Mouse (Mus musculus) layer of hippocampus, adult 9-11 months (tissue): ENCODE measurements around the gene Slc25a31.
A peak's percentile ranks its signal among the peaks of the same experiment; 100 is the strongest.

Experiments used
- DNase-seq: peaks from one replicate; pipeline ENCODE4 v3.0.0; 2022

The Slc25a31 gene

DNA sequence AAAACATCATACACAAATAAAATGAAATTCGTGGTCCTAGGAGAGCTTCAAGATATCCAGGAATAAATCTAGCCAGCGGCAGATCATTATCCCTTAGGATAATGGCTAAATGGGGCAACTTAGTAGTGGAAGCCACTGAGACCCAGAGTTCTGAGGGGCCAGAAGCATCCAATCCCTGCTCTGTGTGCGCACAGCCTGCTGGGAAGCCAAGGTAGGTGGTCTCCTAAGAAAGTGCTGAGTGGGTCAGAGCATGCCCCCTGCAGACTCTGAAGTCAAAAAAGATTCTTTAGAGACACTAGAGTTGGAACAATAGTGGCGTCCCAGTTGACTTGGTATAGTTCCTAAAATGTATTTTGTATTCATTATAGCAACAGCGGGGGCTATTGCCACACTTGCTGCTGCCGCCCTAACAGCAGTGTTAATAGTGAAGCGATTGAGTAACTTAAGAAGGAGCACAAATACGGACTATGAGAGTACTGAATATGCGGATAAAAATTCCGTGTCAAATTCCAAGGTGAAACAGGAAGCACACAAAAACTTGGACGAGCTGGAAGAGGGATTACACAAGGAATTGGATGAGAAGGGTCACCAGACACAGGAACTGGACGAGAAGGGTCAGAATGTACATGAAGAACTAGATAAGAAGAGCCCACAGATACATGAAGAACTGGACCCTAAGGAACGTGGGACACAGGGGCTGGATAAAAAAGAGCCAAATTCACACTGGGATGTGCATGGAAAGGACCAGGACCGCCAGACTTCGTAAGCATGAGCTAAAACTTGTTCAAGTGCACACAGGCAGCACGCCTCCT, 35.6 kb downstream of the Slc25a31 start, which contains the start of gene Hspa4l:
Hspa4l (plus strand) TSS at position 472 of the 812 bp plus-strand sequence.
- DNase-seq = no peak

DNA sequence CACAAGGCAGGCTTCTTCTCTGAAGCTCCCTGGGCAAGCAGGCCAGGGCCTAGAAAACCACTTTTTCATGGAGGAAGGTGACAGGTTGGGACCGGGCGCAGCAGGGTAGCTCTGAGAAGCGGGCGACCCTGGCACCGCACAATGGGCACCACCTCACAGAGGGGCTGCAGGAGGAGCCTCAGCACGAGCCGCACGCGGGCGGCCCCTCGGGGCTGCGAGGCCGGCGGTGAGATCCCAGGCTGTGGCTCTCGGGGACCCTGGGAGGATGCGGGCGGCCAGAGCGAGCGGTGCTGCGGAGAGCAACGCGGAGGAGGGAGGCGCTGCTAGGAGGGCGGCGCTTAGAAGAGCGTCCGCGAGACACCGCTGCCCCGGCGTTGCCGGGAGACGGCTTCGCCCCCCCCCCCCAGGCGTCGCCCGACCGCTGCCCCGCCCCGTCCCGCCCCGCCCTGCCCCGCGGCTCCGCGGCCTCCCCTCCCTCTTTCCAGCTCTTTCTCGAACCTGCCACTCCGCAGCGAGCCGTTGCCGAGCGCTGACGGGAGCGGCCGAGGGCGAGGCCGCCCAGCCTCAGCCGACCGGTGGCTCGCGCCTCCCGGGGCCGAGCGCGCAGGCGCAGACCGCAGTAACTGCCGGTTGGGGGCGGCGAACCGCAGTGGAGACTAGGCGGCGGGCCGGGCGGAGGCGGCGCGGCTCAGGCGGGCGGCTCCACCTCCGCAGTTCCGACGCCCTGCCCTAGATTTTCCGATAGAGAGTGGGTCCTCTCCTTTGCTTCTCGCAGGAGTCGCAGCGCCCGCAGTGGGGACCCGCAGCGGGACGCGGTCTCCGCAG, 36.4 kb downstream of the Slc25a31 start:
- DNase-seq = peak; percentile 91

DNA sequence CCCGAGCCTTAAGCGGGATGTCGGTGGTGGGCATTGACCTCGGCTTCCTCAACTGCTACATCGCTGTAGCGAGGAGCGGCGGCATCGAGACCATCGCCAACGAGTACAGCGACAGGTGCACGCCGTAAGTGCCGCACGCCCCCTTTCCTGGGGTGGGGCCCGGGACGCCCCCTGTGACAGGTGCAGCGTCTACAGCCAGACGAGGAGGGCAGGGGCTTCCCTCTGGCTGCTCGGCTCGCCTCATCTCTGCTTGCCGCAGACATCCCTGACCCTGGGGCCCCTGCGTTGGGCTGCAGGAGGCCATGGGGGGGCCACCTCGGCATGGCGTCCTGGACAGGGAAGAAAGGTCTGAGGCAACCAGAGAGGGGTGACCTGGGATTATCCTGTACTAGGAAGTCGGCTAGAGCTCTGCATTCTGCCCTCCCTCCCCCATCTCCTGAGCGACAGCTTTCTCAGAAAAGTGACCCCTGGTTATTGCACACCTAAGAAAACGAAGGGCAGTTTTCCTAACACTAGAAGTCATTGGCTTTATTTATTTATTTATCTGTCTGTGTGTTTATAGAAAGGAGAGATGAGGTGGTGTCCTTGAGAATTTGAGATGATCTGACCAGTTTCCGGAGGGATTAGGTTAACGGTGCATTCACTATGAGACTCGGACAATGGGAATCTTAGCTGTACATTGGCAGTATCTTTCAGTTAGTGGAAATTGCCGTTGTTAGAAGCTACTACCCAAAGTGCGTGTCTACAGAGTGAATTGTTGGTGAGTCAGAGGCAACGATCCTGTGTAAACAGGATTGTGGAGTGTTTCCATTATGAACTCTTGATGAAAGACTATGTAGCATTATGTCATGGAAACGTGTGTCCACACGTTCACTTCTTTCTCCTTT, 37.2 kb downstream of the Slc25a31 start:
- no peak for DNase-seq

DNA sequence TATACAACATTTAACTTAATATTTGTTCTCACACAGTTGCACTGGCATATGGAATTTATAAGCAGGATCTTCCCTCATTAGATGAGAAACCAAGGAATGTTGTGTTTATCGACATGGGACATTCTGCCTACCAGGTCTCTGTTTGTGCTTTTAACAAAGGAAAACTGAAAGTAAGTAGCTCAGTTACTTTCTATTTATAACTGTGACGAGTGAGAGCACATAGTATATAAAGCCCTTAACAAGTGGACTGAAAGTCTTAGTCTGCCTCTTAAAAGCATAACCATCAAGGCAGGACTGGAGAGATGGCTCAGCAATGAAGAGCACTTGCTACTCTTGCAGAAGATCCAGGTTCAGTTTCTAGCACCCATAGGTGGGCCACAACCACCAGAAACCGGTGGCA, 52.1 kb downstream of the Slc25a31 start:
- no peak for DNase-seq

DNA sequence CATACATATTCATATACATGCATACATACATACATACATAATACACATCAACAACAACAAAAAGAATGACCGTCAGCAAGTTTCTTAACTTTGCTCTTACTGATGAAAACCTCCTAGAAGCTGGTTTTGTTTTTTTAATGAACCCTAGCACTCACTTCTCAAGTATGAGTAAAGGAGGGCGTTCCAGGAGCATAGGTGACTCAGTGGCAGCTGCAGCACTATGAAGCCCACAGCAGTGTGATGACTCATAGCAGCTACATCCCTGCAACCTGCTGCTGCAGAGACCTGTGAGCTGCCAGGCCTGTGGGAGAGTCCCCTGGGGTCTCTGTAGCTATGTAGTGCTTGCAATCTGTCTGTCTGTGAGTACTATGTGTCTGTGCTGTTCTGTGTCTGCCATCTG, 52.7 kb downstream of the Slc25a31 start:
- DNase-seq = no peak
